Mouse (Mus musculus) urinary bladder, adult 18-20 months (tissue): Measurements from ENCODE around the gene Npr2.
A peak's percentile ranks its signal among the peaks of the same experiment; 100 is the strongest.
"Not testable (repeated sequence)": the region's sequence is repeated elsewhere in the genome, so short reads cannot be mapped to it uniquely, and the experiment has no call there.

ENCODE experiments used
- DNase-seq, 2 experiments: peaks; one replicate each; pipeline ENCODE4 v3.0.0; 2022; ENCODE audit warnings: low spot score in 2 of 2, mixed read lengths in 2 of 2

The Npr2 gene

DNA sequence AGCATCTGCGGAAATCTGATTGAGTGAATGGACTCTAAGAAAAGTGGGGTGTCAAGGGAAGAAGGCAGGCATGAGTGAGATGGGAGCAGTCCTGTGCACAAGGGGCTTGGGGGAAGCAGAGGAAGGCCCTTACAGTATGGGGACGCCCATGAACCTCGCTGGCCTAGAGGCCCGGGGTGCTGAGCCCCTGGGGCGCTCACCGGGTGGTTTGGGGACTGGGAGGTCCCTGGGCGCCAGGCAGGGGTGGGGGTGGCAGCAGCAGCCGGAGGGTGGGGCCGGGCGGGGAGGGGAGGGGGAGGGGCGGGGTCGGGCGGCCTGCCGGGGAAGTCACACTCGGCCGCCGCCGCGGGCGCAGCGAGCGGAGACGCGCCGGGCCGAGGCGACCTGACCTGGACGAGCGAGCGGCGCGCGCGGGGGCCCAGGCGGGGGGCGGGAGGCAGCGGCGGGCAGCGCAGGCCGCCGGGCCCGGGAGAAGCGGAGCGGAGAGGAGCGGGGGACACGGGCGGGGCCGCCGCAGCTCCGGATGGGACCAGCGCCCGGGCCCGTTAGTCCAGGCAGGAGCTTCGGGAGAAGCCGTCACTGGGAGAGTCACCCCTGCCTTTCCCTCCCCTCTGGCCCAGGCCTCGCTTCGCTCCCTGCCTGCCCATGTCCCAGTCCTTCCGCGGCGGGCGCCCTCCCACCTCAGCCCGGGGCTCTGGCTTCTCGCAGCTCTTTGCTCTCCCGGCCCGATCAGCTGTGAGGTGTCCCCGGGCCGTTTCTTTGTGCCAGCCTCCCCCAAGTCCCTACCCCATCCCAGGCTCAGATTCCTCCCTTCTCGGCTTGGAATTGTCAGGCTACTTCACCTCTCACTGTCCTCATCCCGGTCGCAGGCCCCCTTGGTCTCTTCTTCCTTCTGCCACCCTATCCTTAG, at the start of gene Npr2:
Gene Npr2 (plus strand): TSS at position 890 of the 910 bp plus-strand sequence.
- peak in 1 of 2 experiments; percentile 35 for DNase-seq

GRCm38 (mm10) chr4:43582241-43582640, 49.5 kb upstream of the Npr2 start:
- DNase-seq: no peak

DNA sequence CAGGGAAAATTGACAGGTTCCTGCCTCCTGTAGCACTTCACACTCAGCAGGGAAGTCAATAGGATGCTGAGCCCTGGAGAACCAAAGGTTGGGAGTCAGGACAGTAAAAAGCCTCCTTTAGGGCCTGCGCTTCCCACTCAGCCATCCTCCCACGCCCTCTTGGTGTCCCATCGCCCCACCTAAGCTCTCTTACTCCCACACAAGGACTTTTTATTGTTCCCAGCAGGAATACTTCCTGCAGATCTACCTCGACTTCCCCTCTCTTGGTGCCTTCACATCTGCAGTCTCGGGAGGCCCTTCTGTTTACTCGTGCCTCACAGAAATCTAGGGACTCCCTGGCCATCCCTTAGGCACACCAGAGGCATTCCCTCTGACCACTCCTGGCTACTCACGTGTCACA, 48.3 kb upstream of the Npr2 start:
- no peak for DNase-seq

GRCm38 (mm10) chr4:43584444-43585416, 47.0 kb upstream of the Npr2 start, which contains the start of gene Msmp:
TSS of gene Msmp (minus strand) at chr4:43584494.
- no peak for DNase-seq

DNA sequence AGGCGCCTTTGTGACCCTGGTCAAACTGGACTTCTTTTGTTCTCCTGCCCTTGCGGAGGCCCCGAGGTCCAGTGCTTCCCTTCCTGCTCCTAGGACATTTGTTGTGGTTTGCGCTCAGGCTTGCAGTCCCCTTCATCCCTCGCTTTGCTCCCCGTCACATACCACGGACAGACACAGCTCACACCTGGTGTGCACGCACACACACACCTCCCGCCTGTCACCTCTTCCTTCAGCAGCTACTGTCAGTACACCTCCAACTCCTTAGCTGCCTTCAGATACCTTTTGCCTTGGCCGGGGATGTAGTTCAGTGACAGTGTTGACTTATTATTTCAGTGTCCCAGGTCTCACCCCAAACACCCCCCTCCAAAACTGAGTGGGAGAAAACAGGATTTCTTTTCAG, 46.1 kb upstream of the Npr2 start:
- no peak for DNase-seq

DNA sequence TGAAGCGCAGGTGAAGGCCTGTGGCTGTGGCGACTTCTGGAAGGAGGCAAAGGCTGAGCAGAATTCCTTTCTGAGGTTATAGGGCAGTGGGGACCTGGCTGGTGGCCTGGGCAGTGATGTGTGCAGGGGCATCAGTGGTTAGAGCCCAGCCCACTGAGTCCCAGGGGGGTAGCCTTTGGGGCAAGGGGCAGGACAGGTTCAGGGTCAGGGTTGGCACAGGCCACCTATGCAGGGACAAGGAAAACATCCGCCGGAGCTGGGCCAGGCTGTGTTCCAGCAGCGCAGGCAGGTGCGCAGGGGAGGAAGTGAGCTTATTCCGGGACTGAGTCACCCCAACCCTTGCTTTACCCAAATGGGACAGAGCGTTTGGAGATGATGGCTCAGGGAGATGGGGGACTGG, 45.3 kb upstream of the Npr2 start:
- DNase-seq: no peak

DNA sequence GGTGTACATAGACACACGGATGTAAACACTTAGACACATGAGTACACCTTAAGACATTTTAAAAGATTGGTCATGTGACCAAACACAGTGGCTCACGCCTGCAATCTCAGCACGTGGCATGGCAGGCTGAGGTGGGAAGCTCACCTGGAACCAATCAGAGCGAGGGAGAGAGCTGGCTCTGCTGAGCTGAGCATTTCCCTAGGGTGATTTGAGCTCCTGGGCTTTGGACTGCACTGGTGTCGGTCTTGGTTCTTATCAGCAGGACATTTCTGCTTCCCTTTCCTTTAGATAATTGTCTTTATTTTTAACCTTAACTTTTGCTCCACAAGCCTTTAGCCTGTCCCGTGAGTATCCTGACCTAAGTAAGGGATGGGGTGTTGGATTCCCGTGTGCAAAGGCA, 44.1 kb upstream of the Npr2 start:
- DNase-seq: no peak

GRCm38 (mm10) chr4:43591543-43591942, 40.2 kb upstream of the Npr2 start:
- no peak for DNase-seq

DNA sequence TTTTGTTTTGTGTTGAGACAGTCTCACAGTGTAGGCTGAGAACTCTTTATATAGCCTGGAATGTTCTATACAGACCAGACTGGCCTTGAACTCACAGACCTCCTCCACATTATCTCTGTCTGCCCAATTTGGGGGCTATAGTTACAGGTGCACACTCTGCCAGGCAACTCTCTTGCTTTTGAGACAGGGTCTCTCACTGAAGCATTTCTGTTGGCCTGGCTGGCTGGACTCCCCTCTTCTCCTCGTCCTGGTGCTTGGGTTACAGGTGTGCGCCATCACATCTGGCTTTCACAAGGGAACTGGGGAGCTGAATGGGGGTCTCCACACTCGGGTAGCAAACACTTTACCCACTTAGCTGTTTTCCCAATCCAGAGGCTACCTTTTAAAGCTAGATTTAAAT, 39.8 kb upstream of the Npr2 start:
- DNase-seq: no peak

DNA sequence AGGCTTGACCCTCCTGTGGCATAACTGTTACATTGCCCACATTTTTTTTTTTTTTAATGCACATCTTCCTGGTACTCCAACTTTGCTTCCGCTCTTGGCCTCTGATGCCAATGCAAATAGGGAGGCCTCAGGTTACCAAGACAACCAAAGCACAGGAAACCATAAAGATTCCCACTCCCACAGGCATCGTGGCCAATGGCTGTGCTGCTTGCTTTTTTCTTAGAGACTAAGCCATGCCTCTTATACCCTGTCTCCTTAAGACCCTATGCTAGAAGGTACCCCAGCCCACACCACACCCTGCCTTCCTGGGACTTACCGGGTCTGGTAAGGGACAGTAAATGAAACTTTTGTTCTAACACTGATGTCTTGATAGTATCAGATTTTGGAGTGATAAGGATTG, 38.3 kb upstream of the Npr2 start:
- no peak for DNase-seq

- DNase-seq: not testable (repeated sequence)
Measured at GRCm38 (mm10) chr4:43596597-43596996, 35.1 kb upstream of the Npr2 start.

- DNase-seq: no peak
Measured at GRCm38 (mm10) chr4:43598200-43598599, 33.5 kb upstream of the Npr2 start.

DNA sequence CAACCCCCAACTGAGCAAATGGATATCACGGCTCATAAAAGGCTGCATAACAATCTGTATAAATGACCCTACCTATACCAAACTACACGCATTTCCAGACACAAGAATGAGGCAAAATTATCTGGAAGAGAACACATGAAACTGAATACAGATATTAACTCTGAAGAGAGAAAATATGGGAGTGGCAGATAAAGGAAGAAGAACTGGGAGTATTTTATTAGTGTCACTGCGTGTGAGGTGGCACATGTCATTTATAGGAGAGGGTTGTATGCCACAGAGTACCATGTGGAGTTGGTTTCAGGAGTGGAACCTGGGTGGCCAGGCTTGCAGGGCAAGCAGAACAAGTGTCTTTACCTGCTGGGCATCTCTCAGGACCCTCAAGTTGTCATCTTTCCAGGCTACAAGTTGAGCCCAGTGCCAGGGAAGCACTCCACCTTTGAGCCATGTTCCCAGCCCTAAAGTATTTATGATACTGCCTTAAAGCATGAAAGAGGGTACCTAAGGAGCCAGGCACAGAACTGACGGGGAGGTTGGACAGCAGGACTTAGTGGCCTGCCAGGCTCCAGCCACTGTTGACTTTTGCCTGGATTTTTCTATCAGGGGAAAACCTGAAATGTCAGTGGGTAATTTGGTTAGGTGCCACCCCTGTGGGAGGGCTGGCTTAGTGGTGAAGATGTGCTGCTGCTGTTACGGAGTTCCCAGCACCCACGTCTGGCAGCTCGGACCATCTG, 32.9 kb upstream of the Npr2 start:
- no peak for DNase-seq

DNA sequence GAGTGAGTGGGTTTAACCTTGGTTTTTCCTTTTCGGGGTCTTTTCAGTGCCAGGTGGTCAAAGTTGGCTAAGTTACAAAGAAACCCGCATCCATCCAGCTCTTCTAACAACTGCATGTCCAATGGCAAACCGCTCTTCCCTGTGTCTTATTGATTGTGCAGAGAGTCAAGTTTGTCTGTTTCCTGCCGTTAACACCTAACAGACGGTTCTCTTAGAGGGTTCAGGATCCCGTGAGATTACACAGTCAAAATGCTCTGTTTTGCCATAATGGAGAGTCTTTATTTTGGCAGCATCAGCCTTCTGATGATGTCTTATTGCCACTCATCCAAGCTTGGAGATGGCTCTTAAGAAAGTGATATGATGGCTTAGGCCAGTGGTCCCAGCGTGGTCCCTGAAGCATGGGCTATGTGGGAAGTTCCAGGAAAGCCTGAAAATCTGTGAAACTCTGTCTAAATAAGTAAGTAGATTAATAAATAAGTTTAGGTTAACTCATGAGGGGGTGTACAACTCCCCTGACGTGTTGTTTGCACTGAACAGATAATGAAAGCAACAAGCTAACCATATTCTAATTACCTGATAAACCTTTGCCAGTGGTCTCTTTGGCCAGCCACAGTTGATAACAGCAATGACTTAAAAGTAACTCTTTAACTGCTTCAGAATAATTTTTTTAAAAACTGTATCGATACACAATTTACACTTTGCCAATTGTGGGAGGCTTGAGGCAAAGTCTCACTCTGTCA, 31.4 kb upstream of the Npr2 start:
- DNase-seq: no peak

GRCm38 (mm10) chr4:43604099-43604498, 27.6 kb upstream of the Npr2 start:
- no peak for DNase-seq

GRCm38 (mm10) chr4:43604751-43605685, 26.7 kb upstream of the Npr2 start:
- no peak for DNase-seq

DNA sequence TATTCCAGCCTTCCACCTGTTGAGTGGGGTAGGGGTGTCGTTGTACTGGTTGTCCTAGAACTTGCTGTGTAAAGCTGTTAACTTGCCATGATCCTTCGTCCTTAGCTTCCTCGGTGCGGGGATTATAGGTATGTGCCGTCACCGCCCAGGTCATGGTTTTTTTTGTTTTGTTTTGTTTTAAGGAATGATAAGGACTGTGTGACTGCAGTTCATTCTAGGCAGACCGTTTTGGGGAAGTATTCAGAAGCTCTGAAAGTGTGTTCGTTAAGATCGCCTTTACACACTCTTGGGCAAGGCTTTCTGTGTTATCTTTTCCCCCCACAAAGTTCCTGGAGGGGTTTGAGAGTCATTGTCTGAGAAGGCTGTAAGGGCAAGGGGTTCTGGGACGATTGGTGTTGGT, 19.2 kb upstream of the Npr2 start:
- no peak for DNase-seq

DNA sequence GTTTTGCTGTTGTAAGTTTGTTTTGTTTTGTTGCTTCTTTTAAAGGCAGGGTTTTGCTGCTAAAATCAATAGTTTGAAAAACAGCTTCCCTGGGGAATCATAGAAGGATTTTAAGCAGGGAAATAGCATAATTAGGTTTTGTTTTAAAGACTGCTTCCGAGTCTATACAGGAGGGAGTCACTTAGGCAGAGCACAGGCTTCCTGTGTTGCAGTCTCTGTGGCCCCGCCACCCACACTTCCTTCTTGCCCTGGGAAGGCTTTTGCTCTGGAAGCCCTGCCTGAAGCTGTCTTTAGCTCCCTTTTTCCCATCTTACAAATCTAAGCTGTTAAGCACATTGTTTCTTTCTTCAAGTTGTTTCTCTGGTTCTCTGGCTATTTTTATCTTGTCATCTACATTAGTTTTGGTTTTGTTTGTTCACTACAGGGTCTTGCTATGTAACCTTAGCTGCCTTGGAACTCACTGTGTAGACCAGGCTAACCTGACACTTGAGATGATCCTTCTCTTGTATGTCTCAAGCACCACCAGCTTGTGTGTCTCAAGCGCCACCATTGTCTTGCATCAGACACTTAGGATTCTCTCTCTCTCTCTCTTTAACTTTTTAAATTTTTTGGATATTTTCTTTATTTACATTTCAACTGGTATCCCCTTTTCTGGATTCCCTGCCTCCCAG, 18.5 kb upstream of the Npr2 start:
- DNase-seq: no peak

DNA sequence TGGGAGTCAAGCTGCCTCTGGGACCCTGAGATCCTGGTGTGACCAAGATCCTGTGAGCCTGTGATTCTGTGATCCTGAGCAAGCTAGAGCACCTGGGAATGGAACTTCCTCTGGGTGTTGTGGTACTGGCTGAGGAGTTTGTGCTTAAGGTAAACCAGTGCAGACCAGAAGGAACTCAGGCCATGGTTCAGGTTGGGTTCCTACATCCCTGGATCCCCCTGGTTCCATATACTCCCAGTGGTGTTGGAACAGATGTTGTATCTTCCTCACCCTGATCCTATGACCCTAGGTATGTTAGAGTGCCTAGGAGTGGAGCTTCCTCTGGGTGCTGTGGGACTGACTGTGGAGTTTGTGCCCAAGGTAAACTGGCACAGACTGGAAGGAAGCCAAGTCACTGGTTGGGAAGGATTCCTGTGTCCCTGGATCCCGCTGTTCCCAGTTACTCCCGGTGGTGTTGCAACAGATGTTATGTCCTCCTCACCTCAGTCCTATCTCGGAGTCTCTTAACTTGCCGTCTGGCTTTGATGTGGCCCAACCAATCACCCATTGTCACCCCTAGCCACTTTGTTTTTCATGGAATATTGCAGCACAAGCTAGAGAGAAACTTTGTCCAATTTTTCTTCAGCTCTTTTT, 11.5 kb upstream of the Npr2 start:
- DNase-seq: no peak
